Mouse (Mus musculus) embryonic facial prominence, embryonic 11.5 days (tissue): ENCODE results near the gene H2afy2. TPM values are rescaled to one million over a fixed set of nuclear protein-coding genes. Genes with fewer than 3 reads are reported as not detected.

Experiments used
- ATAC-seq: fragments of 200-750 bp; cut with Nextera tagmentation; replicated peaks from 2 replicates; pipeline ENCODE4 v1.8.0; 2017; ENCODE audit warnings: low read depth; ENCODE audit not compliant: insufficient number of reproducible peaks, low FRiP score, low TSS enrichment
- DNase-seq: peaks from one replicate; pipeline ENCODE4 v3.0.0-alpha.2; 2015; ENCODE audit warnings: low spot score
- H3K27ac ChIP-seq: fragments of 300-500 bp; sonication (generic); replicated peaks from 2 replicates; pipeline ENCODE4 v1.5.1; 2014; ENCODE audit warnings: mild to moderate bottlenecking, low read depth, low read length, control low read depth
- H3K27me3 ChIP-seq: fragments of 300-500 bp; sonication (generic); 2 replicates; pipeline ENCODE4 v1.6.1; 2014; ENCODE audit warnings: mild to moderate bottlenecking, low read length, moderate library complexity, mixed read lengths; ENCODE audit not compliant: control insufficient read depth, insufficient read depth
- H3K36me3 ChIP-seq: fragments of 300-500 bp; sonication (generic); replicated peaks from 2 replicates; pipeline ENCODE4 v1.6.1; 2014; ENCODE audit warnings: low read depth, mild to moderate bottlenecking, low read length, moderate library complexity, mixed read lengths; ENCODE audit not compliant: control insufficient read depth, insufficient read depth
- H3K4me1 ChIP-seq: fragments of 300-500 bp; sonication (generic); 2 replicates; pipeline ENCODE4 v1.6.1; 2014; ENCODE audit warnings: low read length, mixed read lengths; ENCODE audit not compliant: control insufficient read depth, insufficient read depth
- H3K4me2 ChIP-seq: fragments of 300-500 bp; sonication (generic); 2 replicates; pipeline ENCODE4 v1.6.1; 2014; ENCODE audit warnings: low read depth, mild to moderate bottlenecking, control low read depth, low read length, moderate library complexity
- H3K4me3 ChIP-seq: fragments of 300-500 bp; sonication (generic); 2 replicates; pipeline ENCODE4 v1.5.1; 2014; ENCODE audit warnings: low read depth, low read length, control low read depth
- H3K9ac ChIP-seq: fragments of 300-500 bp; sonication (generic); replicated peaks from 2 replicates; pipeline ENCODE4 v1.6.1; 2014; ENCODE audit warnings: mild to moderate bottlenecking, control low read depth, low read length
- H3K9me3 ChIP-seq: fragments of 300-500 bp; sonication (generic); replicated peaks from 2 replicates; pipeline ENCODE4 v1.6.1; 2016; ENCODE audit warnings: mild to moderate bottlenecking, low read length, inconsistent platforms, mixed read lengths; ENCODE audit not compliant: control insufficient read depth
- WGBS: fragments of 180-500 bp; shearing (Covaris S2); extraction: QIAGEN DNeasy Blood & Tissue Kit; methylation state at CpG from one replicate; pipeline ENCODE4 v1.1.7; 2014; 5-methylcytosine and 5-hydroxymethylcytosine counted together
- polyA plus RNA-seq: library from polyadenylated mRNA; unstranded; fragments of >200 nt; fragmentation: Nextera tagmentation; extraction: Ambion mirVana; gene quantifications from 2 replicates; pipeline ENCODE4 v1.2.1, GENCODE M21; 2014

The H2afy2 gene
- polyA plus RNA-seq, 1 experiment from 2014 or later = 335 TPM

DNA sequence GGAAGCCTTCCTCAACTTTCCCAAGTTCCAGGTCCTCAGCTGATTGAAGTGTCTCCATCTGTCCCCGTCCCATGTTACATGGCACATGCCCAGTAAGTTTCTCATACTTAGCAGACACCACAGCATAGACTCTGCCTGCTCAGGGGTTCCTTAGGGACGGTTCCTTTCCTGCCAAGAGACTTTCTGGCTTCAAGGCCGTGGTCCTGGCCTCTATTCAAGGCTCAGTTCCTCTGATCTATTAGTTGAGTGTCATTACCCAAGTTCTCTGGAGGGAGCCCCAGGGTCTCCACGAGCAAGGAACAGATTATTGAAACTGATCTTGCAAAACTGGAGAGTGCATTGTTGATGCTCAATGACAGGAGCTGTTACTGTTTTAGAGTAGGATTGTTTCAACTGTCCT, 79.3 kb downstream of the H2afy2 start:
- no peak overlapping the region for H3K4me2 ChIP-seq
- no peak for ATAC-seq
- H3K4me1 ChIP-seq = no peaks in the 10 kb centered on the region
- H3K27me3 ChIP-seq = no peaks in the 10 kb centered on the region
- H3K36me3 ChIP-seq = no peaks in the 10 kb centered on the region
- no peak overlapping the region for H3K4me3 ChIP-seq
- no peak for DNase-seq
- H3K9ac ChIP-seq = no peak overlapping the region
- H3K27ac ChIP-seq = no peak overlapping the region
- 82% methylated on average over 4 of the region's 4 CpGs for WGBS
- no peaks in the 10 kb centered on the region for H3K9me3 ChIP-seq

DNA sequence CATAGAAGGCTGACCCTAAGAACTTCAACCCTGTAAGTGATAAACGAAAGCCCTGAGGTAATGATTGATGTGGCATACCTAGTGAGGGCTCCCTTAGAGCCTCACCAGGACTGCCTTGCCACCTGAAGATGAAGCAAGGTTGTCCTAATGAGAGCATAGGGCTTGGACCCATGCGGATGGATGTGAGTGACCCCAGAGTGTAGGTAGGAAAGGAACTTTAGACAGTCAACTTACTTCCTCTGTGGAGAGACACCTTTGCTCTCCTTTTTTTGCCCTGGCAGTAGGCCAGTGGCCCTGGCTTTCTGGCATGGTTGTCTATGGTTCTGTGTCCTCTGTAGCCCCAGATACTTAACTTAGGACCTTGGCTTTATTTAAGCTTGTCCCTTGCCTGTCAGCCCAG, 86.9 kb downstream of the H2afy2 start:
- H3K36me3 ChIP-seq = no peaks in the 10 kb centered on the region; the same call in 1 of the 2 replicates
- no peaks in the 10 kb centered on the region for H3K9me3 ChIP-seq
- WGBS = 93% methylated on average over 2 of the region's 2 CpGs
- peak overlapping the region; percentile 74 for H3K9ac ChIP-seq
- H3K27ac ChIP-seq = no peak overlapping the region
- peak overlapping the region; percentile 97 for H3K4me2 ChIP-seq
- H3K4me1 ChIP-seq = peaks cover 4% of the 10 kb centered on the region; the same call in 1 of the 2 replicates
- H3K27me3 ChIP-seq = no peaks in the 10 kb centered on the region
- DNase-seq (no peak), ATAC-seq (no peak)
- peak overlapping the region; percentile 87; the same call in 1 of the 2 replicates for H3K4me3 ChIP-seq

DNA sequence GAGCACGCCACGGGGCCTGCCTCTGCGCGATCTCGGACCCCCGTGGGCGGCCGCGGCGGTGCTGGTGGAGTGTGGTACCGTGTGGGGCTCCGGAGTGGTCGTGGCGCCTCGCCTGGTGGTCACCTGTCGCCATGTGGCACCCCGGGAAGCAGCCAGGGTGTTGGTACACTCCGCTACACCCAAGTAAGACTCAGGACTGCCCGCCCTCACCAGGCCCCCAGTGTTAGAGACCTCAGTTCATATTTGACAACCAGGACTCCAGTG, 87.5 kb downstream of the H2afy2 start:
- peak overlapping the region; percentile 87 for H3K4me3 ChIP-seq
- 16% methylated on average over 17 of the region's 19 CpGs for WGBS
- ATAC-seq (no peak), DNase-seq (no peak)
- no peaks in the 10 kb centered on the region for H3K9me3 ChIP-seq
- peaks cover 4% of the 10 kb centered on the region; the same call in 1 of the 2 replicates for H3K4me1 ChIP-seq
- peak overlapping the region; percentile 97 for H3K4me2 ChIP-seq
- H3K9ac ChIP-seq = peak overlapping the region; percentile 74
- no peaks in the 10 kb centered on the region; the same call in 1 of the 2 replicates for H3K36me3 ChIP-seq
- no peaks in the 10 kb centered on the region for H3K27me3 ChIP-seq
- H3K27ac ChIP-seq = no peak overlapping the region

DNA sequence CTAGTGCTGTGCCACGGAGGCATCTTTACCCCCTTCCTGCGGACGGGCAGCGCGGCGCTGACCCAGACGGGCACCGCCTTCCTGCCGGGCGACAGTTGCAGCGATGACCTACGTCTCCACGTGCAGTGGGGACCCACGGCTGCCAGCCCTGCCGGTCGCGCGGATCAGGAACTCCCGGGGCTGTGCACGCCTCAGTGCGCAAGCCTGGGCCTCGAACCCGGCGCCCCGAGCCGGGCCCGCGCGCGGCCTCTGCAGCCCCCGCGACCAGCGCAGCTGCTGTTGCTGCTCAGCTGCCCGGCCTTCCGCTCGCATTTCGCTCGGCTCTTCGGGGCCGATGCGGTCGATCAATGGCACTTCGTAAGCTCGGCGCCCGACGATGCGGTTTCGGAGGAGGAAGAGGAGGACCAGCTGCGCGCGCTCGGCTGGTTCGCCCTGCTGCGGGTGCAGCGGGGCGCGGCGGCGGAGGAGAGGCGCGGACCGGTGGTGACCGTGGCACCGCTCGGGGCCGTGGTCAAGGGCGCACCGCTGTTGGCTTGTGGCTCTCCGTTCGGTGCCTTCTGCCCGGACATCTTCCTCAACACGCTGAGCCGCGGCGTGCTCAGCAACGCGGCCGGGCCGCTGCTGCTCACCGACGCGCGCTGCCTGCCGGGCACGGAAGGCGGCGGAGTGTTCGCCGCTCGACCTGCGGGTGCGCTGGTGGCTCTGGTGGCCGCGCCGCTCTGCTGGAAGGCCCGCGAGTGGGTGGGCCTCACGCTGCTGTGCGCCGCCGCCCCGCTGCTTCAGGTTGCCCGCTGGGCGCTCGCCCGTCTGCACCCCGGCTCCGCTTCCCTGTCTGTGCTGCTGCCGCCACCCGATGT, 88.0 kb downstream of the H2afy2 start:
- no peaks in the 10 kb centered on the region; the same call in none of the 2 replicates for H3K36me3 ChIP-seq
- ATAC-seq (peak; percentile 41), DNase-seq (no peak)
- H3K9me3 ChIP-seq = no peaks in the 10 kb centered on the region
- H3K4me2 ChIP-seq = peak overlapping the region; percentile 97
- H3K27me3 ChIP-seq = no peaks in the 10 kb centered on the region
- peak overlapping the region; percentile 74 for H3K9ac ChIP-seq
- WGBS = 1% methylated on average over 74 of the region's 111 CpGs
- H3K4me1 ChIP-seq = peaks cover 4% of the 10 kb centered on the region; the same call in 1 of the 2 replicates
- H3K4me3 ChIP-seq = peak overlapping the region; percentile 87
- no peak overlapping the region for H3K27ac ChIP-seq

DNA sequence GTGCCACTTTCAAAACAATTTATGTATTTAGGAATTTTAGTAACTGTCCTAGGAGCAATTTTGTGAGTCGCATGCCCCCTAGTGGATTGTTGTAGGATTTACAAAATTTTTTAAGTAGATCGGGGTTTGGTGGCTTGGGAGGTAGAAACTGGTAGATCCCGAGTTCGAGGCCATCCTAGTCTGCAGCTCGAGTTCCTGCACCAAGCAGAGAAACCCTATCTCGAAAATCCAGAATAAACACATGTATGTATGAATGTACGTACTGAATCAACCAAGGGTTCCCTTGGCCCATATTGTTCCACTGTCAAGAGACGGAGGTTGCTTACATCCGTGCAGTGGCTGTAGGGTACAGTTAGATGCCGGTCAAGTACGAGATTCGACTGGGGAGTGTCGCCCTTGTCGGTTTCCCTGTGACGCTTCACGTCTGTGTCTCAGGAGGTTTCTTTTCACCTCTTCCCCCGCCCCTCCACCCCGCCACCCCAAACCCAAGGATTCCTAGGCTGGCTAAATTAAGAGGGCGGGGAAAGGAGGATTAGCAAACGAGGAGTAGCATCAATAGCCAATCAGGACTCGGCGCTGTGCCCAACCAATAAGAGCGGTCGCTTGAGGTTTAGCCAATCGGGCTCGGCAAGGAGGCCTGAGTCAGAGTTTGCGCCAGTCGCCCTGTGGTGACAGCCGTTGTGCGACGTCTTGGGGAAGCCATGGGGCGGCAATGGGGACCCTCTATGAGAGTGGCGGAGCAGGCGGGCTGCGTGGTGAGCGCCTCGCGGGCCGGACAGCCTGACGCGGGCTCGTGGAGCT, 88.9 kb downstream of the H2afy2 start, which contains the start of gene Tysnd1:
Gene Tysnd1, plus strand, starts transcription at position 645 of the 801 bp plus-strand sequence.
- Histone ChIP-seq H3K36me3 (no peaks in the 10 kb centered on the region; the same call in none of the 2 replicates), H3K4me1 (peaks cover 4% of the 10 kb centered on the region; the same call in 1 of the 2 replicates), H3K4me3 (peak within 1 kb of the TSS; percentile 87), H3K27me3 (no peaks in the 10 kb centered on the region), H3K9ac (peak within 1 kb of the TSS; percentile 74), H3K27ac (no peak within 1 kb of the TSS), H3K4me2 (peak within 1 kb of the TSS; percentile 97), H3K9me3 (no peaks in the 10 kb centered on the region)
- under 1% methylated on average over 42 of the region's 42 CpGs for WGBS
- DNase-seq (peak; percentile 98), ATAC-seq (peak; percentile 95)

DNA sequence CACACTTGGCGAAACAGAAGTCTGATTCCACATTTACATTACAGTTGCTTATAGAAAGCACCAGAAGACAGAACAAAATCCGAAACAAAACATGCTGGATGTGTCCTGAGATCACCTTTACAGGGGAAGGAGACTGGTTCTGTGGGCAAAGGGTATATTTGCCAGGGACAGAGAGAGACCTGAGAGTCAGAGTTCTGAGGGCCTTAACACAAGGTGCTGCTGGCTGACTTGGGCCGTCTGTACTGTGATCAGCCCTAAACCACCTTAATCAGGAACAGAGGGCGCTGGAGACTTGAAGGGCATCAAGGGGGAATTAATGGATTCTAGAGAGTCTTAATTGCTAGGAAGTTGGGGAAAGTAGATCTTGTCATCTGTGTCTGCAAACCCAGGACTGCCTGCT, 90.4 kb downstream of the H2afy2 start:
- Histone ChIP-seq H3K4me1 (peaks cover 4% of the 10 kb centered on the region; the same call in 1 of the 2 replicates), H3K9me3 (no peaks in the 10 kb centered on the region), H3K27me3 (no peaks in the 10 kb centered on the region), H3K36me3 (no peaks in the 10 kb centered on the region; the same call in none of the 2 replicates), H3K27ac (no peak overlapping the region), H3K9ac (no peak overlapping the region), H3K4me3 (no peak overlapping the region), H3K4me2 (no peak overlapping the region)
- WGBS = 68% methylated on average over 4 of the region's 4 CpGs
- ATAC-seq (no peak), DNase-seq (no peak)

DNA sequence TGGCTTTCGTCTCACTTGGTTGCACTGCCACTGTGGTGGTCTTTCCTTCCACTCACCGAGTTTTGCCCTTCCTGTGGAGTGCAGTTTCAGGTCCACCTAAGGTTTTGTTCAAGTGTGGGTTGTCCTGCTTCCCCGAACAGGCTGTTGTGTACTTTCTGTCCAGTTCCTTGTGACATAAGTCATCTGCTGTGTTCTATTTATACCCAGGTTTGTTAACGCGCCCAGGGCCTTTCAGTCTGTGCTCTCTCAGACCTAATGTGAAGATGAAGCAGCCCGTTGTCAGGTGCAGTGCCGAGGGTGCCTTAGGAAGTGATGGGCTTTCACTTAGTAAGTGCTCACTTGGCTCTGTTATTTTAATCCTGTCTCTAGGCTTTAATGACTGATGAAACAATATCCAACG, 94.5 kb downstream of the H2afy2 start:
- Histone ChIP-seq H3K27me3 (no peaks in the 10 kb centered on the region), H3K27ac (no peak overlapping the region), H3K4me1 (no peaks in the 10 kb centered on the region), H3K9me3 (no peaks in the 10 kb centered on the region), H3K4me2 (no peak overlapping the region), H3K9ac (no peak overlapping the region), H3K36me3 (peaks cover 7% of the 10 kb centered on the region), H3K4me3 (no peak overlapping the region)
- WGBS = 90% methylated on average over 8 of the region's 8 CpGs
- DNase-seq (no peak), ATAC-seq (no peak)
